Mouse (Mus musculus): ENCODE results near the gene Dok4. TPM values are rescaled to one million over a fixed set of nuclear protein-coding genes. Genes with fewer than 3 reads are reported as not detected.

The Dok4 gene
- polyA plus RNA-seq, 1 experiment from 2014 or later: 81.4 TPM

DNA sequence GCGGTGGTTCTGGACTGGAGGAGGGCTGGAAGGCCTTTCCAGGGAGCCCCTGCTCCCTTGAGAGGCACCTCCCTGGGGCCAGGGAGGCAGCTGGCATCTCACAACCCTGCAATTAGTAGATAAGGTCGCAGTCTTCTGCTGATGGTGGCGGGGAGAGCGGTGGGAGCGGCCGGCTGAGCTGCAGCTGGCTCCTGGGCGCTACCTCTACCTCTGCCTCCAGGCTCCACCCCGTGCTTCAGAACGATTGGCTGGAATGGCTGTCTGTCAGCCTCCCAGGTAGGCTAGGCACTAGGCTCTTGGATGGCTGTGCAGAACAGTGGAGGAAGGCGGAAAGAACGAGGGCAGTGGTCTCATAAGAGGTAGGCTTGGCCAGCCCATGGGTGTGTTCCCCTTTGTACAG is 23.1 kb upstream of the Dok4 start:
- H3K27me3 ChIP-seq (replicated peaks; ENCODE audit: control insufficient read depth, insufficient read depth, low read length): no peaks in the 10 kb centered on the region
- H3K9ac ChIP-seq (replicated peaks; ENCODE audit: low read depth, low read length): no peak overlapping the region
- no peak overlapping the region for H3K4me2 ChIP-seq (ENCODE audit: low read length)
- H3K9me3 ChIP-seq (ENCODE audit: control insufficient read depth, low read length): no peaks in the 10 kb centered on the region
- H3K4me1 ChIP-seq (replicated peaks; ENCODE audit: control insufficient read depth, insufficient read depth, low read length): no peaks in the 10 kb centered on the region
- no peak for ATAC-seq
- no peak overlapping the region for H3K4me3 ChIP-seq (replicated peaks; ENCODE audit: low read length)
- no peak overlapping the region for H3K27ac ChIP-seq (ENCODE audit: low read length)
- no peaks in the 10 kb centered on the region for H3K36me3 ChIP-seq (ENCODE audit: control insufficient read depth, insufficient read depth)
- WGBS: 8% methylated on average over 11 of the region's 11 CpGs

DNA sequence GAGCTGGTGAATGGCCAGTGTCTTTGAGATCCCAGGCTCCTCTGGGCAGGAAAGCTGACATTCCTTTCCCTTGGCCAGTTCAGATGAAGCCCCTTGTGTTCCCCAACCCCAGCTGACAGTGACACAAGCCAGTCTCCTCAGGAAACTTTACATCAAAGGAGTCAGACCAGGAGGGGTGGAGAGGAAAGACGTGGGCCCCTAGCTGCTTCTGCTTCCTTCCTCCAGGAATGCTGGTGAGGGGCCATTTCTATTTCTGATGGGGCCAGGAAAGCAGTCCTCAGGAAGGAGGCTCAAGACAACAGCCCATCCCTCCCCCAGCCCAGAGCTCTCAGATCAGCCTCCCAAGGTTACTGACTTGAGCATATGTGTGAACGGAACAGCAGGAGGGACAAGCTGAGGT is 16.8 kb upstream of the Dok4 start:
- Histone ChIP-seq H3K4me3 (replicated peaks; ENCODE audit: low read length) (no peak overlapping the region), H3K4me1 (replicated peaks; ENCODE audit: control insufficient read depth, insufficient read depth, low read length) (no peaks in the 10 kb centered on the region), H3K27me3 (replicated peaks; ENCODE audit: control insufficient read depth, insufficient read depth, low read length) (no peaks in the 10 kb centered on the region), H3K4me2 (ENCODE audit: low read length) (no peak overlapping the region), H3K27ac (ENCODE audit: low read length) (no peak overlapping the region), H3K9me3 (ENCODE audit: control insufficient read depth, low read length) (no peaks in the 10 kb centered on the region), H3K9ac (replicated peaks; ENCODE audit: low read depth, low read length) (no peak overlapping the region), H3K36me3 (ENCODE audit: control insufficient read depth, insufficient read depth) (no peaks in the 10 kb centered on the region)
- 55% methylated on average over 2 of the region's 2 CpGs for whole genome bisulfite sequencing
- no peak for ATAC-seq

DNA sequence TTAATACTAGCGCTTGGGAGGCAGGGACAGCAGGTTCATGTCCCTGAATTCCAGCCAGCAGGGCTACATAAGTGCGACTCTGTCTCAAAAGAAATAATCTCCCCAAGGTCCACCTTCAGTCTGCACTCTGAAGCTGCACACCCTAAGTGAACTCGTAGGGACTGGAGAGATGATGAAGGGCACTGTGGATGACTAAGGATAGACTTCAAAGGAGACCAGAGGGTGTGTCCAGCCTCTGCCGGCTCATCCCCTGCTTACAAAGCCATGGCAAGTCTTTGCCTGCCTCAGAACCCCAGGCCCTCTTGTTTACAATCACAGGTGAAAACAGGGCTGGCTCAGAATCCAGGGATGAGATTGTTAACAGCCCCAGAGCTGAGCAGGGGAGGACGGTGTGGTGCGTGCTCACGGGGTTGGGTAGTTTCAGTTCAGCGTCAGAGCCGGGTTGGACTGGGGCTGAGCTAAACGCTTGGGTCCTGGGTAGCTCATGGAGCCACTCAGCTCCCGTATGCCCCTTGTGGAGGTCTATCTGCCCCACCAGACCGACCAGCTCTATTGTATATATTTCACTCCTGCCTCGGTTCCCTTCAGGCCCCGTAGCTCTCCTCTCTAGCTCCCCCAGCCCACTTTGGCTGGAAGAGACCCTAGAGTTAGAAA is 12.4 kb upstream of the Dok4 start:
- Histone ChIP-seq H3K9ac (replicated peaks; ENCODE audit: low read depth, low read length) (no peak overlapping the region), H3K27me3 (replicated peaks; ENCODE audit: control insufficient read depth, insufficient read depth, low read length) (no peaks in the 10 kb centered on the region), H3K27ac (ENCODE audit: low read length) (no peak overlapping the region), H3K4me2 (ENCODE audit: low read length) (no peak overlapping the region), H3K36me3 (ENCODE audit: control insufficient read depth, insufficient read depth) (no peaks in the 10 kb centered on the region), H3K4me3 (replicated peaks; ENCODE audit: low read length) (no peak overlapping the region), H3K9me3 (ENCODE audit: control insufficient read depth, low read length) (no peaks in the 10 kb centered on the region), H3K4me1 (replicated peaks; ENCODE audit: control insufficient read depth, insufficient read depth, low read length) (no peaks in the 10 kb centered on the region)
- 40% methylated on average over 14 of the region's 14 CpGs for WGBS
- ATAC-seq: no peak

DNA sequence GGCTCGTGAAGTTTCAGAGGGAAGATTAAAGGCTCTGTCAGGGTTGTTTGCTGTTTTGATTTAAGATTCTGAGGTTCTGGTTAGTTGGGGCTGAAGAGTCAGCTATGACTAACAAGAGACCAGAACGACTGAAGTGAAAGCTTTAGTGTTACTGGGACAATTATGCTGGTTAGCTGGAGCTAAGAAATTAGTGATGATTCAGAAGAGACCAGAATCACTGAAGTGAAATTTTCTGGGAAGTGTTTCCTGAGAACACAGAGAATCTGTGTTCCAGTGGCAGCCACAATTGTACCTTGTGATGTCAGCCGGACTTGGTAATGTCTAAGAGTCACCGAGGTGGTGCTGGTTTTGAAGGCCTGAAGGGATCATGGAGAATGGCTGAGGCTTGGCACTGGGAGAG is 4.6 kb upstream of the Dok4 start:
- Histone ChIP-seq H3K27ac (ENCODE audit: low read length) (no peak overlapping the region), H3K4me1 (replicated peaks; ENCODE audit: control insufficient read depth, insufficient read depth, low read length) (peaks cover 5% of the 10 kb centered on the region), H3K9me3 (ENCODE audit: control insufficient read depth, low read length) (no peaks in the 10 kb centered on the region), H3K4me2 (ENCODE audit: low read length) (no peak overlapping the region), H3K4me3 (replicated peaks; ENCODE audit: low read length) (no peak overlapping the region), H3K27me3 (replicated peaks; ENCODE audit: control insufficient read depth, insufficient read depth, low read length) (no peaks in the 10 kb centered on the region), H3K9ac (replicated peaks; ENCODE audit: low read depth, low read length) (no peak overlapping the region), H3K36me3 (ENCODE audit: control insufficient read depth, insufficient read depth) (no peaks in the 10 kb centered on the region)
- no peak for ATAC-seq
- WGBS: 74% methylated on average over 4 of the region's 4 CpGs

DNA sequence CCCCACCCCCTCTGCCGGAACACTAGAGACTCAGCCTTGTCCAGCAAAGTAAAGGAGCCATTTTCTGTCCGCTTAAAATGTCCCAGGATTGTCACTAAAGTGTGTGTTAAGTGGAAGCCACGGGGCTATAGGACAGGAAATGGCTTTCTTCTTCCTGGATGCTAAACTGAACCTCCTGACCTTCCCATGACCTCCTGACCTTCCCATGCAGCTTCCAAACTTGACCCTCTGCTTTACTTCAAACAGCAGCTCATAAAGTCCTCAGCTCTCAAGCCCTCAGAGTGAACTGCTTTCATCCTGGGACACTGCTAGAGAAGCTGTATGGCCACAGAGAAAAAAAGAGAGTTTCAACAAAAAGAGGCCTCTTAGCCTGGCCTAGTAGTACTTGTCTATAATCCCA is 690 bp upstream of the Dok4 start:
- H3K9ac ChIP-seq (replicated peaks; ENCODE audit: low read depth, low read length): no peak overlapping the region
- ATAC-seq: no peak
- no peak overlapping the region for H3K4me2 ChIP-seq (ENCODE audit: low read length)
- WGBS: 57% methylated on average over 3 of the region's 3 CpGs
- H3K36me3 ChIP-seq (ENCODE audit: control insufficient read depth, insufficient read depth): no peaks in the 10 kb centered on the region
- peaks cover 29% of the 10 kb centered on the region for H3K4me1 ChIP-seq (replicated peaks; ENCODE audit: control insufficient read depth, insufficient read depth, low read length)
- no peaks in the 10 kb centered on the region for H3K9me3 ChIP-seq (ENCODE audit: control insufficient read depth, low read length)
- no peak overlapping the region for H3K4me3 ChIP-seq (replicated peaks; ENCODE audit: low read length)
- H3K27me3 ChIP-seq (replicated peaks; ENCODE audit: control insufficient read depth, insufficient read depth, low read length): no peaks in the 10 kb centered on the region
- H3K27ac ChIP-seq (ENCODE audit: low read length): no peak overlapping the region

DNA sequence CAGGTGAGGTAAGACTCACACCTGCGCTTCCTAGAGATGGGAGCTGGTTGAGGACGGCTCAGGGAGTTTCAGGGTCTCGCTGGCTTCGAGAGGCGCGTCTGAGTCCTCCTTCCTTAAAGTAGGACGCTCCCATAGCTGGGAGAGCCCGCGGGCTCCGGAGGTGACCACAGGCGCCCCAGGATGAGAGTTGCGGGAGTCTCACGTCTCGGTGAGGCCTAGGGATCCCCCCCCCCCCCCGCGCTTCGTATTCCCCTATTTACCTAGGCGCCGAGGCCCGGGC is 319 bp downstream of the Dok4 start:
- no peaks in the 10 kb centered on the region for H3K9me3 ChIP-seq (ENCODE audit: control insufficient read depth, low read length)
- ATAC-seq: no peak
- peaks cover 36% of the 10 kb centered on the region for H3K4me1 ChIP-seq (replicated peaks; ENCODE audit: control insufficient read depth, insufficient read depth, low read length)
- H3K4me3 ChIP-seq (replicated peaks; ENCODE audit: low read length): peak overlapping the region; percentile 60
- peak overlapping the region; percentile 49 for H3K27ac ChIP-seq (ENCODE audit: low read length)
- WGBS: 0% methylated on average over 7 of the region's 20 CpGs
- H3K9ac ChIP-seq (replicated peaks; ENCODE audit: low read depth, low read length): peak overlapping the region; percentile 67
- no peaks in the 10 kb centered on the region for H3K27me3 ChIP-seq (replicated peaks; ENCODE audit: control insufficient read depth, insufficient read depth, low read length)
- H3K36me3 ChIP-seq (ENCODE audit: control insufficient read depth, insufficient read depth): no peaks in the 10 kb centered on the region
- peak overlapping the region; percentile 94 for H3K4me2 ChIP-seq (ENCODE audit: low read length)

DNA sequence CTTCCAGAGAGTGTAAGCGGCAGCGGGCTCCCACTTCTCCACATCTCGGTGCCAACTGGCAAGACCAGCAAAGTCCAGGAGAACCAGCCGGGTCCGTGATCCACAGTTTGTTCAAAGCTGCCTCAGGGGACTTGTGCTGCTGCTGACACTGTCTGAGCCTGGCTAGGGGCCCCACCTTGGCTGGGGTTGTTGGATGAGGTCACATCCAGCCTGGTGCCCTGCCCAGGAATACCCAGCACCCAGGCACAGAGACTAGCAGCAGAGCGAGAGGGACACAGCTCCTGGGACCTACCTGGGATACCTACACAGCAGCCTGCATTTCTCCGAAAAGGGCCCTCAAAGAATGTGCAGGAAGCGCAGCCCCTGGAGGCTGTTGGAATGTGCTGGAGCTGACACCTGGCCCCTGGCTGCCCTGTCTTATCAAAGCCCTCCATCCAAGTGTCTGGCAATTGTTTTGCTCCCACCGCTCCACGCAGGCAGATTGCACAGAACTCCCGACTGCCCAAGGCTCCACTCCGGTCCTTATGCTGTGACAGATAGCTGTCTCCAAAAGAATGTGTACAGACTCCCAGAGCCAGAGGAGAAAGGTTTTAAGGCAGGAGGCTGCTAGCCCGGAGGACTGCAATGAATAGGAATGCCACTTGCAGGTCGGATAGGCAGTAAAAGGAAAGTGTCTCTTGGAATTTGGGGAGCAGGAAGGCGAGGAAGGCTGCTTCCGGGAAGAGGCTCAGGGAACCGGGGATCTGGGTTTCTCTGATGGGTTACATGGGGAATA is 847 bp downstream of the Dok4 start:
- Histone ChIP-seq H3K27me3 (replicated peaks; ENCODE audit: control insufficient read depth, insufficient read depth, low read length) (no peaks in the 10 kb centered on the region), H3K4me1 (replicated peaks; ENCODE audit: control insufficient read depth, insufficient read depth, low read length) (peaks cover 40% of the 10 kb centered on the region), H3K9me3 (ENCODE audit: control insufficient read depth, low read length) (no peaks in the 10 kb centered on the region), H3K36me3 (ENCODE audit: control insufficient read depth, insufficient read depth) (no peaks in the 10 kb centered on the region), H3K4me2 (ENCODE audit: low read length) (peak overlapping the region; percentile 94), H3K27ac (ENCODE audit: low read length) (peak overlapping the region; percentile 49), H3K4me3 (replicated peaks; ENCODE audit: low read length) (peak overlapping the region; percentile 60), H3K9ac (replicated peaks; ENCODE audit: low read depth, low read length) (peak overlapping the region; percentile 67)
- 12% methylated on average over 17 of the region's 17 CpGs for WGBS
- no peak for ATAC-seq

DNA sequence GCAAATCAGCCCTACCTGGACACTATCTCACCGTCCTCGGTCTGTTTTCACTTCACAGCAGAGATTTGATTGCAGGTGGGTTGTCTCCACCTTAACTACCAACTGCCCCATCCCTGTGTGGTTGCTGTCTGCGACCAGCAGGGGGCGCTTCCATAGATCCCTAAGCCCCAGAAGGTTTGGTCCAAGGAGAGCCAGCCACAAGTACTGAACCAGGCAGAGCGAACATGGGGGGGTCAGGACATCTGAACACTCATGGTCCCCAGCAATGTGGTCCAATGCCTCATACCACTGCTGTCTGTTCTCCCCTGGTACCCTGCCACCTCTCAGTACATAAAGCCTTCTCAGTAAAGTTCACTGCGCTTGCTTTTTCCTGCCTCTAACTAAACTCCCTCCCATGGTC is 1.8 kb downstream of the Dok4 start:
- Histone ChIP-seq H3K9me3 (ENCODE audit: control insufficient read depth, low read length) (no peaks in the 10 kb centered on the region), H3K4me2 (ENCODE audit: low read length) (peak overlapping the region; percentile 94; the same call in 1 of the 2 replicates), H3K9ac (replicated peaks; ENCODE audit: low read depth, low read length) (no peak overlapping the region), H3K27me3 (replicated peaks; ENCODE audit: control insufficient read depth, insufficient read depth, low read length) (no peaks in the 10 kb centered on the region), H3K27ac (ENCODE audit: low read length) (no peak overlapping the region), H3K4me3 (replicated peaks; ENCODE audit: low read length) (0 out of 2 replicates have a peak overlapping the region, but pooled peaks have one; percentile 9), H3K4me1 (replicated peaks; ENCODE audit: control insufficient read depth, insufficient read depth, low read length) (peaks cover 48% of the 10 kb centered on the region), H3K36me3 (ENCODE audit: control insufficient read depth, insufficient read depth) (no peaks in the 10 kb centered on the region)
- 11% methylated on average over 6 of the region's 6 CpGs for WGBS
- ATAC-seq: no peak

DNA sequence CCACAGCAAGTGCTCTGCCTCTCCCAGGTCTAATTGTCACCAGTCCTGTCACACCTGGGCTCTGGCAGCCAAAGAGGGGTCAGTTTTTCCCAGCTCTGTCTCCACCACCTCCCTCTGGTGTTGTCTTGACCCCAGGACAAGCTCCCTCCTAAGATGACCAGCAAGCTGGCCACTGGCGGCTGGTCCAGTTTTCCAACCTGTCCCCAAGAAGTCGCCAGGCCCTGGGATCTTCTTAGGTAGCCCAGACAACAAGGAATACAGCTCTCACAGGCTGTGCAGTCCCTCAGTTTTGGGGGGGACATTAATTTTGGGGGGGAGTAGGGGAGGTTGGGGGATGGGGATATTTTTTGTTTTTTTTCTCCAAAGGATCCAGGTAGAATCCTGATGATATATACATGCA is 3.6 kb downstream of the Dok4 start:
- no peak for ATAC-seq
- WGBS: 77% methylated on average over 2 of the region's 2 CpGs
- H3K27ac ChIP-seq (ENCODE audit: low read length): no peak overlapping the region
- H3K4me2 ChIP-seq (ENCODE audit: low read length): no peak overlapping the region
- H3K9me3 ChIP-seq (ENCODE audit: control insufficient read depth, low read length): no peaks in the 10 kb centered on the region
- H3K9ac ChIP-seq (replicated peaks; ENCODE audit: low read depth, low read length): no peak overlapping the region
- H3K27me3 ChIP-seq (replicated peaks; ENCODE audit: control insufficient read depth, insufficient read depth, low read length): no peaks in the 10 kb centered on the region
- no peak overlapping the region for H3K4me3 ChIP-seq (replicated peaks; ENCODE audit: low read length)
- peaks cover 61% of the 10 kb centered on the region for H3K4me1 ChIP-seq (replicated peaks; ENCODE audit: control insufficient read depth, insufficient read depth, low read length)
- no peaks in the 10 kb centered on the region for H3K36me3 ChIP-seq (ENCODE audit: control insufficient read depth, insufficient read depth)

All from forebrain, embryonic 16.5 days (tissue).